Mouse (Mus musculus): ENCODE measurements around the gene Milr1.

DNA sequence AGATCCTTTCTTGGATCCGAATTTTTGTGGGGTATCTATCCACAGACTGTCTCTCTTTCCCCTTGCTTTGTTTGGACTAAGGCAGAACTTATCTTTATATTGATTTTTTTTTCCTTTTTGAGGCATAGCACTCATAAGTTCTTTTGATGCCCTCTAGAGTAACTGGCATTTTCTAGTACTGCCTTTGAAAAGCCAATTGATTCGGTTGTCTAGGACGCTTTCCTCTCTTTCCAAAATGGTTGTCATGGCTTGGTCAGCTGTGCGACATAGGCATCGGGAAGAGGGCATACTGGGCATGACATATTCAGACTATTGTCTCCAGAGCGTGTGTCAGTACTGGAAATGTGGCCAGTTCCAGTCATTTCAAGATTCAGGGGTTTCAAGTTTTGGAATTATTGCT lies 38.6 kb downstream of the Milr1 start:
- TF ChIP-seq CTCF (conservative IDR thresholded peaks at IDR 0.05; ENCODE audit: low read length) (no peak), NANOG (IDR thresholded peaks at IDR 0.05; ENCODE audit: borderline replicate concordance, low read length) (no peak), POU5F1 (IDR thresholded peaks at IDR 0.05; ENCODE audit: borderline replicate concordance, low read length) (no peak)
